Mouse (Mus musculus): ENCODE measurements around the gene Tanc2. TPM values are rescaled to one million over a fixed set of nuclear protein-coding genes. Genes with fewer than 3 reads are reported as not detected.

Tanc2 gene
- polyA plus RNA-seq, 2 experiments = 0.66 to 0.89 TPM

DNA sequence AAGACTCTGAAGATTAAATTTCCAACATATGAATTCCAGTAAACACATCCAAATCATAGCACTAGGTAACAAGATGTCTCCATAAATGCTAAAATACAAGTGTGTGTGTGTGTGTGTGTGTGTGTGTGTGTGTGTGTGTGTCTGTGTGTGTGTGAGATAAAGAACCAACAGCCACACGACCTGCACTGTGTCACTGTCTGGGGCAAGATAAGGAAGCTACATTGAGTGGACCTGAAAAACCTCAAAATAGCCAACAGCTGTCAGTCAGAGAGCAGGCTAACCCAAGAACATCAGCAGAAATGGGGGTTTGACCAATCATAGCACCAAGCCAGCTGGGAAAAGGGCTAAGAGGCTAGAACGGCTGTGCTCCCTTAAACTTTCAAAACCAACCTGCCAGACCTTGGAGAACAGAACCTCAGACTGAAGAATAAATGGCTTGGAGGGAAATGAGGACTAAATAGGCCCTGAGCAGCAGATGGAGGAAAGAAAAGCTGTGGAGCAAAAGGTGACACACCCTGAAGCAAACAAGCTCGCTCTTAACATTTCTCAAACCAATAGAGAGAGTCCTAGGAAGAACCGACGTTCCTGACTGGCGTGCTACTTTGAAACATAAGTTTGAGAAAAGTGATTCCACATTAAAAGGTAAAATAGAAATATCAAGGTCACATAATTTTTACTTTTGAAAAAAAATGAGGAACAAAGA, 30.8 kb upstream of the Tanc2 start:
- H3K27me3 ChIP-seq (ENCODE audit: control insufficient read depth, insufficient read depth, low read length) = no peaks in the 10 kb centered on the region
- no peaks in the 10 kb centered on the region for H3K9me3 ChIP-seq (ENCODE audit: control insufficient read depth, low read length)
- peaks cover 7 to 9% of the 10 kb centered on the region in 2 experiments for H3K4me1 ChIP-seq (replicated peaks; ENCODE audit: control insufficient read depth in 2 of 2, insufficient read depth in 2 of 2, low read length in 1 of 2)
- H3K4me3 ChIP-seq (ENCODE audit: insufficient read depth in 1 of 2, low read depth in 2 of 2, low read length in 2 of 2) = no peak overlapping the region
- peak overlapping the region; percentile 71 for H3K27ac ChIP-seq
- ATAC-seq (ENCODE audit: insufficient read depth) = peak; percentile 98
- DNase-seq (ENCODE audit: low read depth in 3 of 3, low spot score in 3 of 3) = peak; percentile 40 to 47 (median 42)
- no peak overlapping the region for H3K9ac ChIP-seq (replicated peaks)
- WGBS (ENCODE audit: insufficient replicate concordance) = 33% methylated on average over 6 of the region's 6 CpGs
- no peaks in the 10 kb centered on the region for H3K36me3 ChIP-seq (replicated peaks; ENCODE audit: control insufficient read depth, insufficient read depth, low read depth)
- peak overlapping the region; percentile 37 for H3K4me2 ChIP-seq (ENCODE audit: low read depth)
- peak; percentile 75 for TF ChIP-seq EP300 (IDR thresholded peaks at IDR 0.05; ENCODE audit: low read depth)
- no peak for TF ChIP-seq CTCF (IDR thresholded peaks at IDR 0.05; ENCODE audit: low read depth)

DNA sequence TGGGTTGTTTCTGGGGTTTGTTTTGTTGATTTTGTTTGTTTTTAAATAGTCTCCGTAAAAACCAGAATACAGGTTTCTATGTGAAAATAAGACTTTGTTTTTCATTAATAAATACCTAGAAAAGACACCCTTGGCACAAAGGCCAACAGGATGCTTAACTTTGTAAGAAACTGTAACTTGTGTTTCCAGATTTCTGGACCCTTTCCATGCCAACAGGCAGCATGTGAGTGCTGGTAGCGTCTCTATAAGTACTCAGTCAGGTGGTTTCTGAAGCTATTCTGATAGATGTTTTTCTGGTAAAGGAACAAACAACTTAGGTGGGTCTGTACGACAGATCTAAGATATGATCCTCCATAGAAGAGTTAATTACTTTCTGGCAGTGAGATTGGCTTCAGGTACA, 26.2 kb upstream of the Tanc2 start:
- DNase-seq (ENCODE audit: low read depth in 3 of 3, low spot score in 3 of 3) = no peak
- Histone ChIP-seq H3K4me1 (replicated peaks; ENCODE audit: control insufficient read depth in 2 of 2, insufficient read depth in 2 of 2, low read length in 1 of 2) (peaks cover 4 to 6% of the 10 kb centered on the region in 2 experiments), H3K4me2 (ENCODE audit: low read depth) (no peak overlapping the region), H3K4me3 (ENCODE audit: insufficient read depth in 1 of 2, low read depth in 2 of 2, low read length in 2 of 2) (no peak overlapping the region), H3K9me3 (ENCODE audit: control insufficient read depth, low read length) (no peaks in the 10 kb centered on the region), H3K9ac (replicated peaks) (no peak overlapping the region), H3K27me3 (ENCODE audit: control insufficient read depth, insufficient read depth, low read length) (no peaks in the 10 kb centered on the region; the same call in 1 of the 2 replicates), H3K27ac (no peak overlapping the region), H3K36me3 (replicated peaks; ENCODE audit: control insufficient read depth, insufficient read depth, low read depth) (no peaks in the 10 kb centered on the region)
- TF ChIP-seq CTCF (IDR thresholded peaks at IDR 0.05; ENCODE audit: low read depth) (no peak), EP300 (IDR thresholded peaks at IDR 0.05; ENCODE audit: low read depth) (no peak)
- 65% methylated on average over 3 of the region's 3 CpGs for WGBS (ENCODE audit: insufficient replicate concordance)
- ATAC-seq (ENCODE audit: insufficient read depth) = no peak

DNA sequence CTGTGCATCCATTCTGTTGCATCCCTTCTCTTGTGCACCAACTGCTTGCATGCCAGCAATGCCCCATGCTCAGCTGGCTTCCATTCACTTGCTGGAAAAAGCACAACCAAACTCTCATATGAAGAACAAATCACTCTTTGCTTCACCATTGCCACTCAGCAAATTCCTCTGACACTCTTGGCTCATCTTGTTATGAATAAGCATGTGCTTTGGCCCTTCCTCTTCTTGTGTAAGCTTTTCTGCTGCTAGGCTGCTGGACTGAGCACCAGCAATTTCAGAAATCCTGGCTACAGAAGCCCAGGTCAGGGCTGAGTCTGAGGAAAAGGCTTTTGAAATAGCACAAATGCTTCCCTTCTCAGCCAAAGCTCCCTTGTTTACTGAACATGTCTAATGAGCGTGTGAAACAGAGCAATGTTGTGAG, 22.6 kb upstream of the Tanc2 start:
- Histone ChIP-seq H3K4me2 (ENCODE audit: low read depth) (no peak overlapping the region), H3K36me3 (replicated peaks; ENCODE audit: control insufficient read depth, insufficient read depth, low read depth) (no peaks in the 10 kb centered on the region), H3K9ac (replicated peaks) (no peak overlapping the region), H3K27me3 (ENCODE audit: control insufficient read depth, insufficient read depth, low read length) (no peaks in the 10 kb centered on the region; the same call in 1 of the 2 replicates), H3K4me1 (replicated peaks; ENCODE audit: control insufficient read depth in 2 of 2, insufficient read depth in 2 of 2, low read length in 1 of 2) (no peaks in the 10 kb centered on the region), H3K27ac (no peak overlapping the region), H3K4me3 (ENCODE audit: insufficient read depth in 1 of 2, low read depth in 2 of 2, low read length in 2 of 2) (no peak overlapping the region), H3K9me3 (ENCODE audit: control insufficient read depth, low read length) (no peaks in the 10 kb centered on the region)
- DNase-seq (ENCODE audit: low read depth in 3 of 3, low spot score in 3 of 3) (no peak), ATAC-seq (ENCODE audit: insufficient read depth) (no peak)
- TF ChIP-seq CTCF (IDR thresholded peaks at IDR 0.05; ENCODE audit: low read depth) (no peak), EP300 (IDR thresholded peaks at IDR 0.05; ENCODE audit: low read depth) (no peak)
- 59% methylated on average over 1 of the region's 1 CpGs for WGBS (ENCODE audit: insufficient replicate concordance)

DNA sequence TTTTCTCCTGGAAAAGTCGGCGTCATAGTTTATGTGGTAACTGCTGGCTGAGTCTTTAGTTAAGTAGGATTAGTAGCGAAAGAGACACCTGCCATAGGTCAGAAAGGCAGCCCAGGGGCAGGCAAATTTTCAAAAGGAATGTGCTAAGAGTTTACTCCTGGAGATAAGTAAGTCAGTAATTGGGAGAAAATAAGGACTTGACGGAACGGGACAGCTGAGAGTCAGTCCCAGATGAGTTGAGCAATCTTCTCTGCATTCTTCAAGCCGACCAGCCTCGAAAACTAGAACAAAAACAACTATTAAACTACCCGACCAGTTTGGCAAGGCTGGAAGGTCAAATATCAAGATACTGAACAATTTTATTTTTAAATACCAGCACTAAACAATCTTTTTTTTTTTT, 17.8 kb upstream of the Tanc2 start:
- Histone ChIP-seq H3K9ac (replicated peaks) (no peak overlapping the region), H3K4me3 (ENCODE audit: insufficient read depth in 1 of 2, low read depth in 2 of 2, low read length in 2 of 2) (no peak overlapping the region), H3K4me1 (replicated peaks; ENCODE audit: control insufficient read depth in 2 of 2, insufficient read depth in 2 of 2, low read length in 1 of 2) (no peaks in the 10 kb centered on the region), H3K27me3 (ENCODE audit: control insufficient read depth, insufficient read depth, low read length) (no peaks in the 10 kb centered on the region; the same call in 1 of the 2 replicates), H3K36me3 (replicated peaks; ENCODE audit: control insufficient read depth, insufficient read depth, low read depth) (no peaks in the 10 kb centered on the region), H3K4me2 (ENCODE audit: low read depth) (no peak overlapping the region), H3K9me3 (ENCODE audit: control insufficient read depth, low read length) (no peaks in the 10 kb centered on the region), H3K27ac (no peak overlapping the region)
- 65% methylated on average over 8 of the region's 8 CpGs for WGBS (ENCODE audit: insufficient replicate concordance)
- no peak for TF ChIP-seq EP300 (IDR thresholded peaks at IDR 0.05; ENCODE audit: low read depth)
- TF ChIP-seq CTCF (IDR thresholded peaks at IDR 0.05; ENCODE audit: low read depth) = no peak
- DNase-seq (ENCODE audit: low read depth in 3 of 3, low spot score in 3 of 3) (no peak), ATAC-seq (ENCODE audit: insufficient read depth) (no peak)

DNA sequence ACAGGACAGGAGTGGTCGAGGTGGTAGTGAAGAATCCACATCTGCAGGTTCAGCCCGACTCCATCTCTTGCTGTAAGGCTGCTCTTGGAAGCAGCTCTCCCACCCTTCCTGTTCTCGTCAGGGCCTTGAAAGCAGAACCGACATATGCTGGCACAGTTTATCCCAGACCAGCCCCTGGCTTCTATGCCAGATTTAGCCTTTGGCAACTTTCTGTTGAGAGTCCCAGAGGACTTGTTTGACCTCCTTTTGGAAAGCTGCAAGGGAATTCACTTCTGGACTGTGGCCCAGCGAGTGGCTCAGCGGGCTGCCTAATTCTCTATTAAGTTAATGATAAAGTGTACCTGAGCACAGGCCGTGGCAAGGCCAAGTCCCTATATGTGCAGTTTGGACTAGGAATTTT, 15.5 kb upstream of the Tanc2 start:
- ATAC-seq (ENCODE audit: insufficient read depth) (no peak), DNase-seq (ENCODE audit: low read depth in 3 of 3, low spot score in 3 of 3) (no peak)
- Histone ChIP-seq H3K36me3 (replicated peaks; ENCODE audit: control insufficient read depth, insufficient read depth, low read depth) (no peaks in the 10 kb centered on the region), H3K4me2 (ENCODE audit: low read depth) (no peak overlapping the region), H3K9ac (replicated peaks) (no peak overlapping the region), H3K9me3 (ENCODE audit: control insufficient read depth, low read length) (no peaks in the 10 kb centered on the region), H3K27me3 (ENCODE audit: control insufficient read depth, insufficient read depth, low read length) (no peaks in the 10 kb centered on the region), H3K4me1 (replicated peaks; ENCODE audit: control insufficient read depth in 2 of 2, insufficient read depth in 2 of 2, low read length in 1 of 2) (no peaks in the 10 kb centered on the region), H3K27ac (no peak overlapping the region), H3K4me3 (ENCODE audit: insufficient read depth in 1 of 2, low read depth in 2 of 2, low read length in 2 of 2) (no peak overlapping the region)
- 64% methylated on average over 7 of the region's 7 CpGs for WGBS (ENCODE audit: insufficient replicate concordance)
- no peak for TF ChIP-seq CTCF (IDR thresholded peaks at IDR 0.05; ENCODE audit: low read depth)
- no peak for TF ChIP-seq EP300 (IDR thresholded peaks at IDR 0.05; ENCODE audit: low read depth)

Measured in liver, embryonic 14.5 days (tissue).